Mouse (Mus musculus) gastrocnemius, postnatal 36 days (tissue): ENCODE results near the gene Itgb2. TPM values are rescaled to one million over a fixed set of nuclear protein-coding genes. Genes with fewer than 3 reads are reported as not detected.

Experiments used
- DNase-seq, 2 experiments: peaks; one replicate each; pipeline ENCODE4 v3.0.0; 2022
- intact Hi-C: fragments of 180-260 bp; cut with DNase I; formaldehyde crosslinking; loops from one replicate; pipeline ENCODE4 v1.15.1; 2025
- total RNA-seq, 2 experiments: library from RNA; stranded (reverse); gene quantifications; 2 replicates each; pipeline ENCODE4 v1.2.3; 2021

Gene Itgb2
- total RNA-seq, 2 experiments from 2014 or later: 1.5 to 1.8 TPM

DNA sequence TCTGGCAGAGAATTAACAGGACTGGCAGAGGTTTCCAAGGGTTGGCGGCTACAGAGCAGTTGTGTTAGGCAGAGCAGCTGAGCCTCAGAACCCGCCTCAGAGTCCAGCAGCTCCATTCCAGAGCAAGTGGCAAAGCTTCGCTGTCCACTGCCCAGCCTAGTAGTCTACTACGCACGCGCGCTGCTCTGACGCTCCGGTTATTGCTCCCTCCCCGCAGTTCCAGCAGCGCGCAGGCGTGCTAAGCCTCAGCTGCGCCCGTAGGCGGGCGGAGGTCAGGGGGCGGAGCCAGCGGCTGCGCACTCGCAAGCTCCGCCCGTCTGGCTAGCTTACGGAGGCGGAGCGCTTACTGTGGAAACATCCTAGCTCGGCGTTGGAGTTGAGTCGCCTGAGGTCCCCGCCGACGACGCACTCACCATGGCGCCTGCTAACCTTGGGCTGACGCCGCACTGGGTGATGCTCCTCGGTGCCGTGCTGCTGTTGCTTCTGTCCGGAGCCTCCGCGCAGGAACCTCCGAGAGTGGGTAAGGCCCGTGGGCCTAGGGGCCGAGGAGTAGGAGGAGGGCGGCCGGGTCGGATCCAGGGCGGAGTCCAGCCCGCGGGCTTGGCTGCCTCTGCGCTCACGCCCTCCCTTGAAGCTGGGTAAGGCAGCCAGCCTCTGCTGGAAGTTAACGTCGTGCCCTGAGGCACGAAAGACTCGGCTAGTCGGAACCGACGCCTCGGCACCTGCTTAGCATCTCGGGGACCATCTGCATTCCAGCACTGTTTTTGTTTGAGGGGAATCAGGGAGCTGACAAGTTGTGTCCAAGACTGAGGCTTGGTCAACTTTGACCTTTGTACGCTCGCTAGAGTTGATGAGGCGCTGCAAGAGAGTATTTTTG is 51.6 kb downstream of the Itgb2 start, which contains the start of gene Pttg1ip:
Pttg1ip (plus strand) TSS at position 313 of the 877 bp plus-strand sequence.
- peak; percentile 93 to 94 for DNase-seq
- intact Hi-C loops: no loop called here

GRCm38 (mm10) chr10:77582285-77582618 is 52.2 kb downstream of the Itgb2 start:
- no peak for DNase-seq
- intact Hi-C loops: no loop called here

DNA sequence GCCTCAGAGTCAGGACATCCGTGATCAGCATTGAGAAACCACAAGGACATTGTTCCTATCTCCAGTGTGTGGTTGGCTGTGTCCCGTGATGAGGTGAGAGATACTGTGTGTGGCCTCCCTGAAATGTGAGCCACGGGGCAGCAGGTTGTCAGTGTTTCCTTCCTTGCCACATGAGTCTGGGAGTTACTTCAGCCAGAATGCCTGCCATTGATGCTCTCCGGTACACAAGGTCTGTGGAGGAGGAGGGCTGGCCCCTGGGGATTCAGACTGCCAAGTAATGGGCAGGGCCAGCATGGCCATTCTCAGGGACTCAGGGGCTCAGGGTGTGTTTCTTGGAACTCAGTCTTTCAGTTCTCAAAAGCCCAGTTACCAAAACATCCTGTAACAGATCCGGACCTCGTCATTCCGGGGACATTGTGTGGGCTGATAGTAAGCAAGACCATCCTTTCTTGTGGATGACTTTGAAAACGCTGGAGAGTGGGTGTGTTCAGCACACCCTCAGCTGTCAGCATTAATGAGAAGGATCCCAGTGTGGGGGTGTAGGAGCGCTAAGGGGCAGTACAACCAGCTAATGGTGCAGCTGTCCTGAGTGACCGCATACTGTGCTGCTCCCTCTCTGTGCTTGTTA is 53.9 kb downstream of the Itgb2 start:
- peak in 1 of 2 experiments; percentile 40 for DNase-seq
- intact Hi-C loops: loop anchor here (2.0 kb wide), 1 partner anchor 39 kb away; the partner anchor contains the start of gene Ube2g2

DNA sequence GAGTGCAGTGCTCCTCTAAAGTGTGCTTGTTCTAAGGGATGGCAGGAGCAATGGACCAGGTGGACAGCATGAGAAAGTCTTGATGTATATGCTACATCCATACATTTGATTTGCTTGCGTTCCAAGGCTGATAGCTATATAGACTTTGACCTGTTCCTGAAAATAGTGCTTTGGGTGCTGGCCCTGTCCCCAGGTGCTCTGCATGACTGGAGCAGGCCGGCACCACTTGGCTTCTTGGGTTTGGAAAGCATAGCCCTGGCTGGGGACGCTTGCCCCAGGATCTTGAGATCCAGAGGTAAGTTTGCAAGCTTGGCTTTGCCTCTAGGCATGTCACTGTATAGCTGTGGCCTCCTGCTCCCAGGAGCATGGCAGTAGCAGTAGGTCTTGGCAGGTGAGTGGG is 56.6 kb downstream of the Itgb2 start:
- DNase-seq: no peak
- intact Hi-C loops: no loop called here

GRCm38 (mm10) chr10:77587091-77587775 is 57.2 kb downstream of the Itgb2 start:
- no peak for DNase-seq
- intact Hi-C loops: no loop called here

DNA sequence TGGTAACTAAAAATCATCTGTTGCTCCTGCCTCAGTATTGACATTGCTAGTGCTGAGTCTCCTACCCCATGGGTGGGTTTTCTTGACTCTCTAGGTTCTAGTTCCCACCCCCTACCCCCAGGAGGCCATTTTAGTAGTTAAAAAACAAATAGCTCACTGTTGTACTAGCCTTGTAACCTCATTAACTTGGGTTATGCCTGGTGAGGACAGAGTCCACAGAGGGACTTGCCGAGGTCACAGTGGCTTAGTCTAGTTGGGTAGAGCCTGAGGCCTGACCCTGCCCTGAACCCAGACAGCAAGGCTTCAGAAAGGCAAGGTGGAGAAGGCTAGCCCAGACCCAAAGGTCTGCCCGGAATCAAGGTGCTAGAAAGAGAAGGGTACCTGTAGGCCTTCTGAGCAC is 58.0 kb downstream of the Itgb2 start:
- intact Hi-C loops: no loop called here
- no peak for DNase-seq

GRCm38 (mm10) chr10:77589117-77589516 is 59.1 kb downstream of the Itgb2 start:
- intact Hi-C loops: no loop called here
- DNase-seq: no peak

- intact Hi-C loops: no loop called here
- no peak for DNase-seq
Observed at GRCm38 (mm10) chr10:77589749-77590148, 59.7 kb downstream of the Itgb2 start.

GRCm38 (mm10) chr10:77590812-77591211 is 60.8 kb downstream of the Itgb2 start:
- peak in 1 of 2 experiments; percentile 36 for DNase-seq
- intact Hi-C loops: no loop called here

GRCm38 (mm10) chr10:77591546-77591945 is 61.5 kb downstream of the Itgb2 start:
- no peak for DNase-seq

DNA sequence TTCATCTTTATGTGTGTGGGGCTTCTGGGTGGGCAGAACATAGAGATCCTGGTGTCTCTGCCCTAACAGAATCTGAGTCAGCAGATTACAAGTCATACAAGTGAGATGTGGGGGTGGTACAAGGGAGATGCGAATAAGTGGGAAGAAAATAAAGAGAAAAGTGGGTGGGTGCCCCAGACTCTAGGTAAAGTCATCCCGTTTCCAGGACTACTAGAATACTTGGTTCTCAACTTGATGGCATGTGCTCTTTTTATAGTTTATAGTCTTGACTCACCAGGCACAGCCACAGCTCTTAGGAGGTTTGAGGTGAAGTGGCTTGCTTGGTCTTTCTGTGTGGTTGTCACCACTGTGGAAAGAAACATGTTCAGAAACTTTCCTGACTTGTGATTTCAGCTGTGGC is 66.0 kb downstream of the Itgb2 start:
- intact Hi-C loops: no loop called here
- no peak for DNase-seq

More at GRCm38 (mm10) chr10:77591546-77591945, 61.5 kb downstream of the Itgb2 start:
- intact Hi-C loops: no loop called here

DNA sequence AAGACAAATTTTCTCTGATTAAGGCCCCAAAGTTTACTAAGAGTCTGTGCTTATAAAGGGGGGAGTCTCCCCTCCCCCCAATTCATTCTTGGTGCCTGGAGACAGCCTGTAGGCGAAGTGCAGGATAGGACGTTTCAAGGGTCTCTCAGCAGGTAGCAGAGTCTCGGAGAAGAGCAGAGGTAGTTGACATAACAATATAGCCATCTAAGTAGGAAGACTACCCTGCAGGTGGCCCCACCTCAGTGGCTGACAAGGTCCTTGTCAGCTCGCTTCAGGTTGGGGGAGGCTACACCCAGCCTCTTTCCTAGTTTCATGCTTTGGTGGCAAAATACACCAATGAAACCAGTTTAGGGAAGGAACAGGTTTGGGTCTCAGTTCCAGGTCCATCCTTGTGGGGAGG is 73.0 kb downstream of the Itgb2 start:
- intact Hi-C loops: no loop called here
- DNase-seq: no peak

GRCm38 (mm10) chr10:77604111-77604510 is 74.1 kb downstream of the Itgb2 start:
- DNase-seq: no peak
- intact Hi-C loops: no loop called here

GRCm38 (mm10) chr10:77604958-77605357 is 74.9 kb downstream of the Itgb2 start:
- DNase-seq: no peak
- intact Hi-C loops: no loop called here

DNA sequence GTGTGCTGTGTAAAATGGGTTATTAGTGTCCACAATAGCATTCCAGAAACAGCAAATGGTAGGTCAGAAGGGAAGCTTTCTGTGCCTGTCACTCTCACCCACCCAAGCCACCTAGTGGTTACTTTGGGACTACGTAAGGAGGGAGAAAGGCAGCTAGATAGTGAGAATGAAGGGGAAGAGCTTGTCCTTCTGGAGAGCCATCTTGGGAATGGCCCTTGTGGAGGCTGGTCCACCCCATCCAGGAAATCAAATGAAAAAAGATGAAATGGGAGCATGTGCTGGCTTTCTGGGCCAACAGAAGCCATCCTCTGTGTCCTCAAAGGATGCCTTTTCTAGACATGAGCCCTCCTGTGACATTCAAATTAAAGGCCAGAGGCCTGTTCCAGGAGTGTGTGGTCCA is 75.3 kb downstream of the Itgb2 start:
- DNase-seq: no peak
- intact Hi-C loops: no loop called here

DNA sequence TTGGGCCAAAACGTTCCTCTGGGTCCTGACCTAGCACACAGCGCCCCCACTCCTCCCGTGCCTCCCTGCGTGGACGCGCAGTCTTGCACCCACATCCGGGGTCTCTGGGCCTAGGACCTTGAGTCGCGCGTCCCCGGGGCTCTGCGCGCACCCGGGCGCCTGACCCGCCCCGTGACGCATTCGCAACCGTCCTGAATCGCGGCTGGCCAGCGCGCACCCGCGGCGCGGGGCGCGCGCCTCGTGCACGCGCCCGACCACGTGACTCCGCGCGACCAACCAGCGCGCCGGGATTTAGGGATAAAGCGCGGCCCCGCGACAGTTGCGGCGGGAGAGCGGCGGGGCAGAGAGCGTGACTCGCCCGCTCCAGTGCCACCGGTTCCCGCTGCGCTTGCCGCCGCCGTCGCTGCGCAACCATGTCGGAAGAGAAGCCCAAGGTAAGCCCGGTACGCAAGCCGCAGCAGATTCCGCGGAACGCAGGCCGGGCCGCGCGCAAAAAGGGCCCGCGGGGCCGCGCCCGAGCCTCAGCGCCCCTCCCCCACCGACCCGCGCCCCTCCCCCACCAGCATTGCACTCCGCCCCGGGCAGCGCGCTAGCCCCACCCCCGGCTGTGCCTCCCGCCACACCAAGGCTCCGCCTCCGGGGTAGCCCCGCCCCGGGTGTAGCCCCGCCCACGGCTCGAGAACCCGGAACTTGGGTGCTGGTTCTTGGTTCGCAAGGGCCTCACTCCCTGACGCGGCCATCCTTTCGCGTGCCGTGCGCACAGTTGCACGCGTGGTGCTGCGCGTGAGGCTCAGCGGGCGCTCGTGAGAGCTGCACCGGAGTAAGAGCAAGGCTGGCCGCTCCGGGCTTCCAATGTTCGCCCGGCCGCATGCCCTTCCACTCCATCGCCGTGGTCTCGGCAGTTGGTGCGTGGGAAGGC is 76.1 kb downstream of the Itgb2 start, which contains the start of the genes Sumo3 and Gm49325:
Sumo3 (plus strand) TSS at position 190 of the 919 bp plus-strand sequence.
Gm49325 (plus strand) TSS at position 290 of the 919 bp plus-strand sequence.
- DNase-seq: peak; percentile 97 to 98
- intact Hi-C loops: no loop called here

DNA sequence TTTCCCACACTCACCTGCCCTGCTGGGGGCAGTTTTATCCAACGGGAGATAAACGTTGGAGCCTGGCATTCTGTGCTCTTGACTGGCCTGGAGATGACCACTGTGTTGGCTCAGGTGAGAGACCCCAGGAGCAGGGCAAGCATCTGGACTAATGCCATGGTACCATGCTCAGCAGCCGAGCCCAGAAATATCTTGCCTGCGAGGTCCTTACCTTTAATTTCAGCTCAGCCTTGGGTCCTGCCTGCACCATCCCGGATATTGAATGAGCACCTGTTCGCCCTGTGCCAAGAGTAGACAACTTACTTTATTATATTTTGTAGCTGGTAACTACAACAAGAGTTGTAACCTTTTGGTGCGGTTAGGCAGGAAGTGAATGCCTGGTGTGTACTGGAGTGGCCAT is 76.8 kb downstream of the Itgb2 start:
- no peak for DNase-seq
- intact Hi-C loops: no loop called here

DNA sequence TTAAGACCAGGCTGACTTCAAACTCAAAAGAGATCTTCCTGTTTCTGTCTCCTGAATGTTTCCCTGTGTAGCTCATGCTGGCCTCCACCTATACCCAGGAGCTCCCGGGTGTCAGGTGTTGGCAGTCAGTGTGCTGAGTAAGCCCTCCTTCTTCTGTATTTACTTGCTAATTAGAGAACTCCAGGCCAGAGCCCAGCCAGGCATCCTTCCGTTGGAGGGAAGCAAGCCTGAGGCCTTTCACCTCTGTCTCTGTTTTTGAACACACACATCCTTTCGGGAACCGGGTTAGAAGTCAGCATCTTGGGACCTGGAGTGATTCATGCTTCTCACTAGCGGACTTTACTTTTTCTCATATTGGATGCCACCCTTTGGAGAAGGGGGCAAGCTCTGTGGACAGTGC is 77.4 kb downstream of the Itgb2 start:
- intact Hi-C loops: no loop called here
- DNase-seq: no peak

DNA sequence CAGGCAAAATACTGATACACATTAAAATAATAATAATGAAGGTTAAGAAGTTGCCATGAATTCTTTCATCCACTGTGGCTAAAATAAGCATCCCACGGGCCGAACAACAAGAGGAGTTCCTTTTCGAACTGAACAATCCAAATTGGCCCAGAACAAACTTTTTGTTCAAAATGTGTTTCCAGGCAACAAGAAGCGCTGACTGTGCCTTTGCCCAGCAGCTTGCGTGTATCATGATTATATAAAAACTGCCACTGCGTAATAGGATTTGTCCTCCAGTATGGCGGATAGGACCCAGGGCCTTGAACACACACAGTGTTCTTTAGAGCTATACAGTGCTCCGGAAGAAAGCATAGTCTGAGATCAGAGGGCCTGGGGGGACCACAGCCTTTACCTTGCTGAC is 78.5 kb downstream of the Itgb2 start:
- intact Hi-C loops: no loop called here
- no peak for DNase-seq
